Comparison of ENCODE assay signal across 7 mouse cellular contexts in genomic region chr6:29517139-29517538, GRCm38 (mm10). TPM values are rescaled to one million over a fixed set of nuclear protein-coding genes. Genes with fewer than 3 reads are reported as not detected.
DNase-seq lines count a peak whose midpoint lies in the region; ATAC-seq and TF ChIP-seq lines count a peak whose summit lies in the region.

No protein-coding gene starts in this region.

- H3K79me2 ChIP-seq in CH12.LX (replicated peaks; ENCODE audit: control insufficient read depth, extremely low read depth, insufficient read depth, poor library complexity, severe bottlenecking) = no peaks in the 10 kb centered on the region

- no peak overlapping the region for H3K9ac ChIP-seq in CH12.LX (ENCODE audit: insufficient read depth, low read depth)
- no peak overlapping the region for H3K9ac ChIP-seq in embryonic facial prominence, embryonic 11.5 days (replicated peaks; ENCODE audit: low read length)
- no peak overlapping the region for H3K9ac ChIP-seq in heart, postnatal 0 days (replicated peaks; ENCODE audit: low read depth, low read length)

- TF ChIP-seq RAD21 in CH12.LX (IDR thresholded peaks at IDR 0.05; ENCODE audit: low read depth, low read length) = peak; percentile 86

- DNase-seq in CH12.LX (ENCODE audit: extremely low read depth) (peak; percentile 82), ZHBTc4 (ENCODE audit: low read depth, low spot score) (peak; percentile 88)
- peak; percentile 75 for DNase-seq in embryonic facial prominence, embryonic 11.5 days (ENCODE audit: low spot score)
- DNase-seq in heart, postnatal 0 days (ENCODE audit: low spot score) = peak; percentile 57
- peak; percentile 29 to 62 for DNase-seq in layer of hippocampus, adult 8-10 months (ENCODE audit: low spot score in 2 of 2)
- DNase-seq in lung, postnatal 14 days = peak; percentile 82
- DNase-seq in right cerebral cortex, postnatal 25 days = peak; percentile 59

- WGBS in embryonic facial prominence, embryonic 11.5 days = 7% methylated on average over 5 of the region's 5 CpGs
- 6% methylated on average over 5 of the region's 5 CpGs for whole genome bisulfite sequencing in heart, postnatal 0 days

- no peak overlapping the region for H3K4me3 ChIP-seq in CH12.LX (replicated peaks in 1 of 3; ENCODE audit: low read depth in 2 of 3, low read length in 2 of 3, poor library complexity in 1 of 3)
- H3K4me3 ChIP-seq in embryonic facial prominence, embryonic 11.5 days (ENCODE audit: low read depth, low read length) = no peak overlapping the region
- H3K4me3 ChIP-seq in heart, postnatal 0 days (ENCODE audit: low read depth, low read length) = no peak overlapping the region

- H3K27ac ChIP-seq in CH12.LX (ENCODE audit: insufficient read depth, low read depth) = no peak overlapping the region
- no peak overlapping the region for H3K27ac ChIP-seq in embryonic facial prominence, embryonic 11.5 days (replicated peaks; ENCODE audit: low read depth, low read length)
- no peak overlapping the region for H3K27ac ChIP-seq in heart, postnatal 0 days (ENCODE audit: low read depth)

- H3K4me1 ChIP-seq in CH12.LX (ENCODE audit: control insufficient read depth in 1 of 2, insufficient read depth in 2 of 2) = peaks cover 5 to 13% of the 10 kb centered on the region in 2 experiments; a peak in 3 of 4 replicates
- no peaks in the 10 kb centered on the region for H3K4me1 ChIP-seq in embryonic facial prominence, embryonic 11.5 days (ENCODE audit: control insufficient read depth, insufficient read depth, low read length)
- H3K4me1 ChIP-seq in heart, postnatal 0 days (ENCODE audit: control insufficient read depth, insufficient read depth) = peaks cover 9% of the 10 kb centered on the region

- TF ChIP-seq EP300 in CH12.LX (IDR thresholded peaks at IDR 0.05; ENCODE audit: low read length) = no peak
- TF ChIP-seq EP300 in heart, postnatal 0 days (IDR thresholded peaks at IDR 0.05; ENCODE audit: low read depth) = no peak

- in situ Hi-C loops in CH12.LX (cut with MboI; ENCODE audit: low pct_ligation_motif_present, low pct_unique_long_range_greater_than_20kb, low sequenced_read_pairs) = no loop called here

- no peaks in the 10 kb centered on the region for H3K27me3 ChIP-seq in CH12.LX (replicated peaks)
- no peaks in the 10 kb centered on the region for H3K27me3 ChIP-seq in embryonic facial prominence, embryonic 11.5 days (ENCODE audit: control insufficient read depth, insufficient read depth, low read length)
- H3K27me3 ChIP-seq in heart, postnatal 0 days (ENCODE audit: control insufficient read depth, insufficient read depth, low read length) = peaks cover 4% of the 10 kb centered on the region; the same call in 1 of the 2 replicates

- no peak for TF ChIP-seq POLR2A in CH12.LX (IDR thresholded peaks at IDR 0.05; ENCODE audit: low read depth, low read length)

- TF ChIP-seq CTCF in CH12.LX (conservative IDR thresholded peaks at IDR 0.05 in 1 of 2, IDR thresholded peaks at IDR 0.05 in 1 of 2; ENCODE audit: low read depth in 2 of 2, low read length in 2 of 2) = peak; percentile 77 to 94
- TF ChIP-seq CTCF in heart, postnatal 0 days (IDR thresholded peaks at IDR 0.05; ENCODE audit: low read depth) = peak; percentile 80

- H3K9me3 ChIP-seq in CH12.LX (replicated peaks; ENCODE audit: low read length) = peaks cover 9% of the 10 kb centered on the region
- H3K9me3 ChIP-seq in embryonic facial prominence, embryonic 11.5 days (replicated peaks; ENCODE audit: control insufficient read depth, low read length) = no peaks in the 10 kb centered on the region
- no peaks in the 10 kb centered on the region for H3K9me3 ChIP-seq in heart, postnatal 0 days (replicated peaks; ENCODE audit: control insufficient read depth, low read length)

- no peak overlapping the region for H3K4me2 ChIP-seq in CH12.LX (ENCODE audit: insufficient read depth, low read depth, poor library complexity, severe bottlenecking)
- no peak overlapping the region for H3K4me2 ChIP-seq in embryonic facial prominence, embryonic 11.5 days (ENCODE audit: low read depth, low read length)
- no peak overlapping the region for H3K4me2 ChIP-seq in heart, postnatal 0 days (ENCODE audit: low read depth, low read length)

- ATAC-seq in embryonic facial prominence, embryonic 11.5 days (replicated peaks; ENCODE audit: insufficient number of reproducible peaks, low FRiP score, low TSS enrichment, low read depth) = no peak
- peak; percentile 43 for ATAC-seq in heart, postnatal 0 days (ENCODE audit: insufficient read depth, low read depth)

- dilution Hi-C loops in CH12.LX (cut with MboI; ENCODE audit: extremely low pct_ligation_motif_present, extremely low pct_unique_long_range_greater_than_20kb, low sequenced_read_pairs) = no loop called here

- no peaks in the 10 kb centered on the region for H3K36me3 ChIP-seq in CH12.LX (replicated peaks in 1 of 2; ENCODE audit: control insufficient read depth in 1 of 2, insufficient read depth in 1 of 2, low read length in 1 of 2)
- no peaks in the 10 kb centered on the region for H3K36me3 ChIP-seq in embryonic facial prominence, embryonic 11.5 days (replicated peaks; ENCODE audit: control insufficient read depth, insufficient read depth, low read depth, low read length)
- no peaks in the 10 kb centered on the region for H3K36me3 ChIP-seq in heart, postnatal 0 days (replicated peaks; ENCODE audit: control insufficient read depth, insufficient read depth, low read length)

TF ChIP-seq in CH12.LX, 34 proteins besides CTCF, POLR2A, EP300 and RAD21 (continues in another document):
- TF ChIP-seq MYC (IDR thresholded peaks at IDR 0.05; ENCODE audit: low read depth, low read length) (peak; percentile 74; the same call in 1 of the 2 replicates), GABPA (IDR thresholded peaks at IDR 0.05; ENCODE audit: insufficient replicate concordance, low read depth, low read length) (no peak), SMC3 (IDR thresholded peaks at IDR 0.05; ENCODE audit: low read depth, low read length) (peak; percentile 97), ZNF384 (IDR thresholded peaks at IDR 0.05; ENCODE audit: low read depth, low read length) (no peak), MAX (IDR thresholded peaks at IDR 0.05; ENCODE audit: low read length) (peak; percentile 48; the same call in 1 of the 2 replicates), NELFE (IDR thresholded peaks at IDR 0.05; ENCODE audit: low read depth, low read length) (peak; percentile 58), ZKSCAN1 (IDR thresholded peaks at IDR 0.05; ENCODE audit: borderline replicate concordance, low read depth, low read length) (no peak), CHD1 (IDR thresholded peaks at IDR 0.05; ENCODE audit: low read depth, low read length) (no peak), MAZ (IDR thresholded peaks at IDR 0.05; ENCODE audit: low read depth, low read length) (0 out of 2 replicates have a peak, but pooled peaks have one; percentile 24), USF2 (conservative IDR thresholded peaks at IDR 0.05; ENCODE audit: low read depth, low read length) (no peak), ZC3H11A (IDR thresholded peaks at IDR 0.05; ENCODE audit: low read depth, low read length) (peak; percentile 64), UBTF (IDR thresholded peaks at IDR 0.05; ENCODE audit: low read depth, low read length) (no peak), SIN3A (IDR thresholded peaks at IDR 0.05; ENCODE audit: low read length) (peak; percentile 58; the same call in 1 of the 2 replicates), USF1 (IDR thresholded peaks at IDR 0.05; ENCODE audit: low read depth, low read length) (no peak), BHLHE40 (IDR thresholded peaks at IDR 0.05; ENCODE audit: low read depth, low read length) (peak; percentile 54), MEF2A (IDR thresholded peaks at IDR 0.05; ENCODE audit: borderline replicate concordance, low read depth, low read length) (peak; percentile 53; the same call in 1 of the 2 replicates), IRF4 (IDR thresholded peaks at IDR 0.05; ENCODE audit: low read depth, low read length) (peak; percentile 74)

RNA-seq across cellular contexts. Expression of gene Irf5, which starts 9.3 kb away (rescaled TPM):
- total RNA-seq in CH12.LX (2012; rRNA removed) = 134 and 152 TPM in 2 replicates
- total RNA-seq in CH12.LX (2014; rRNA removed) = 158 and 159 TPM in 2 replicates
- polyA plus RNA-seq in CH12.LX (2012; ENCODE audit: insufficient read length, low read depth) = 134 and 144 TPM in 2 replicates
- polyA plus RNA-seq in embryonic facial prominence, embryonic 11.5 days (2014; fragmentation: Nextera tagmentation; extraction: Ambion mirVana) = 1.5 and 1.6 TPM in 2 replicates
- total RNA-seq in heart, postnatal 0 days (2014; rRNA removed; ENCODE audit: low replicate concordance) = 3.5 and 3.6 TPM in 2 replicates
- 2.3 and 2.7 TPM in 2 replicates for polyA plus RNA-seq in heart, postnatal 0 days (2015; fragmentation: Nextera tagmentation; extraction: Ambion mirVana)
- 10 to 100 TPM in 2 of 4 experiments, 1 to 10 TPM in 2; 3.8 to 16.9 (median 12.2) TPM for total RNA-seq in layer of hippocampus, adult 8-10 months (2022)

RNA-seq across cellular contexts. Expression of gene Kcp, which starts 9.4 kb away (rescaled TPM):
- total RNA-seq in CH12.LX (2012; rRNA removed) = 0.59 and 0.64 TPM in 2 replicates
- total RNA-seq in CH12.LX (2014; rRNA removed) = not detected in 2 replicates
- 0.49 and 0.51 TPM in 2 replicates for polyA plus RNA-seq in CH12.LX (2012; ENCODE audit: insufficient read length, low read depth)
- polyA plus RNA-seq in embryonic facial prominence, embryonic 11.5 days (2014; fragmentation: Nextera tagmentation; extraction: Ambion mirVana) = 10.0 and 14.6 TPM in 2 replicates
- 6.2 and 17.9 TPM in 2 replicates for total RNA-seq in heart, postnatal 0 days (2014; rRNA removed; ENCODE audit: low replicate concordance)
- polyA plus RNA-seq in heart, postnatal 0 days (2015; fragmentation: Nextera tagmentation; extraction: Ambion mirVana) = 4.2 and 4.7 TPM in 2 replicates
- total RNA-seq in layer of hippocampus, adult 8-10 months (2022) = 1 to 10 TPM; 1.4 to 3.5 (median 1.8) TPM

RNA-seq across cellular contexts. Expression of gene Atp6v1fnb, which starts 45.9 kb away (rescaled TPM):
- 0.21 TPM in 1 of 2 replicates, not detected in the other for total RNA-seq in CH12.LX (2012; rRNA removed)
- not detected in 2 replicates for total RNA-seq in CH12.LX (2014; rRNA removed)
- not detected in 2 replicates for polyA plus RNA-seq in CH12.LX (2012; ENCODE audit: insufficient read length, low read depth)
- polyA plus RNA-seq in embryonic facial prominence, embryonic 11.5 days (2014; fragmentation: Nextera tagmentation; extraction: Ambion mirVana) = not detected in 2 replicates
- not detected in 2 replicates for total RNA-seq in heart, postnatal 0 days (2014; rRNA removed; ENCODE audit: low replicate concordance)
- not detected in 2 replicates for polyA plus RNA-seq in heart, postnatal 0 days (2015; fragmentation: Nextera tagmentation; extraction: Ambion mirVana)
- total RNA-seq in layer of hippocampus, adult 8-10 months (2022) = under 1 TPM in 2 of 4 experiments, not detected in 2; 0.61 to 0.75 TPM

RNA-seq across cellular contexts. Expression of gene Atp6v1f, which starts 49.6 kb away (rescaled TPM):
- total RNA-seq in CH12.LX (2012; rRNA removed) = 308 and 328 TPM in 2 replicates
- 367 and 373 TPM in 2 replicates for total RNA-seq in CH12.LX (2014; rRNA removed)
- polyA plus RNA-seq in CH12.LX (2012; ENCODE audit: insufficient read length, low read depth) = 230 and 251 TPM in 2 replicates
- 196 and 207 TPM in 2 replicates for polyA plus RNA-seq in embryonic facial prominence, embryonic 11.5 days (2014; fragmentation: Nextera tagmentation; extraction: Ambion mirVana)
- total RNA-seq in heart, postnatal 0 days (2014; rRNA removed; ENCODE audit: low replicate concordance) = 162 and 247 TPM in 2 replicates
- polyA plus RNA-seq in heart, postnatal 0 days (2015; fragmentation: Nextera tagmentation; extraction: Ambion mirVana) = 228 and 238 TPM in 2 replicates
- total RNA-seq in layer of hippocampus, adult 8-10 months (2022) = 100 to 1,000 TPM; 221 to 280 (median 257) TPM

Comparison
In these comparisons a context has a peak if more than half of its experiments do, and no peak if none do; other contexts are left out.
1. RNA of gene Irf5, which starts 9.3 kb away (total RNA-seq): 134 to 159 TPM in CH12.LX; 3.8 to 16.9 TPM in layer of hippocampus, adult 8-10 months and 3.5 to 3.6 TPM in heart, postnatal 0 days; every median in the first group is over 4 times any median in the second.
2. Peak in every context shown above with its lines, with median percentiles within 50 percentile points of each other: DNase-seq.